Mouse (Mus musculus): ENCODE results near the gene Cd93.

Cd93 gene

GRCm38 (mm10) chr2:148398901-148399685 lies 44.3 kb downstream of the Cd93 start:
- DNase-seq = no peak

GRCm38 (mm10) chr2:148397784-148398100 lies 45.6 kb downstream of the Cd93 start:
- no peak for DNase-seq

DNA sequence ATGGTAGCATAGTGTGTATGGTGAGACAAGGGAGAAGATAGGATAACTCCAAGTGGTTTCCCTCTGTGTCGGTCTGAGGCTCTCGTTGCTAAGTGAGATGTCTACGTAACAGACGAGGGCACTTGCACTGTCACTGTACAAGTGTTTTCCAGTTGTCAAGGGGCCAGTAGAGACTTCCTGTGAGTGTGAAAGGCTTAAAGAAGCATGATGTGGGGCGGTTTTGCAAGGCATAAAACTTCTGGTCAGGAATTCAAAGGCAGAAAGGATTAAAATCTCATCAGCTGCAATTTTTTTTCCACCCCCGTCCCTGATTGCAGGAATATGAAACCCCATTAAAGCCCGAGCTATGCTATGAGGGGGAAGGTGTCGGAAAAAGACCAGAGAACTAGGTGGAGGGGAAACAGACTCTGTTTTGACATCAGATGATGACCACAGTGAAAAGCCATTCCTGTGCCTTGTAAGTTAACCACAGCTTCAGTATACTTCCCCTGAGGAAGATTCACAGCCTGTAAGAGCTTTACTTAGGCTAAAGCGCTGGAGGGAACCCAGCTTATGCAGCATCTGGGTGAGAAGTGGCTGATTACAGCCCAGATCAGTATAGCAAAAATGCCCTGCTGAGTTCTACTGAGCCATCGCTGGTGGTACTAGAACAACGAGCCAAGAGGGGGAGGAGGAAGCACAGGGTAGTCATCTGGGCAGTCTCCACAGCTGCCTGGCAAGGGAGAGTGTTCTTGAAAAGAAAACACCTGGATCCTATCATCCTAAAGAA lies 46.2 kb downstream of the Cd93 start:
- DNase-seq = no peak

DNA sequence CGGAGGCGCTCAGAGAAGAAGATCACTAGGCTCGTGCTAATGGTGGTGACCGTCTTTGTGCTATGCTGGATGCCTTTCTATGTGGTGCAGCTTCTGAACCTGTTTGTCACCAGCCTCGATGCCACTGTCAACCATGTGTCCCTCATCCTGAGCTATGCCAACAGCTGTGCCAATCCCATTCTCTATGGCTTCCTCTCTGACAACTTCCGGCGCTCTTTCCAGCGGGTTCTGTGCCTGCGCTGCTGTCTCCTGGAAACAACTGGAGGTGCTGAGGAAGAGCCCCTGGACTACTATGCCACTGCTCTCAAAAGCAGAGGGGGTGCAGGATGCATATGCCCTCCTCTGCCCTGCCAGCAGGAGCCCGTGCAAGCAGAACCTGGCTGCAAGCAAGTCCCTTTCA lies 47.2 kb downstream of the Cd93 start:
- no peak for DNase-seq

GRCm38 (mm10) chr2:148395131-148396051 lies 48.0 kb downstream of the Cd93 start, which contains the start of gene Sstr4:
Sstr4 (plus strand) TSS chr2:148395344.
- peak; percentile 75 for DNase-seq

DNA sequence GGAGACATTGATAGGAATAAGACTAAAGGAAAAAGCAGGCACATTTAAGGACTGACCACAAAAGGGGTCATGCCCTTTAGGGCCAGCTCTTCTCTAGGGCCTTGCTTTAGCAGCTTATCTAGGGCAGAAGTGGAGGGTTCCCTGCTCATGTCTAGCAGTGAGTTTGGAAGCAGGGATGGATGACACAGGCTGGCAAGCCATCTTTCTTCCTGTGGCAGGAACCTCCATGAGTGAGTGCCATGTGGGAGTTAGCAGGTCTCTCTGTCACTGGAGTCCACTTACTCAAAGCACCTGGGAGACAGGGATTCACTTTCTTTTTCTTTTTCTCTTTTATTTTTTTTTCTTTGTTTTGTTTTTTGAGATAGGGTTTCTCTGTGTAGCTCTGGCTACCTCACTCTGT lies 49.5 kb downstream of the Cd93 start:
- no peak for DNase-seq

GRCm38 (mm10) chr2:148393149-148393548 lies 50.2 kb downstream of the Cd93 start:
- DNase-seq = no peak

GRCm38 (mm10) chr2:148387652-148388581 lies 55.4 kb downstream of the Cd93 start:
- no peak for DNase-seq

DNA sequence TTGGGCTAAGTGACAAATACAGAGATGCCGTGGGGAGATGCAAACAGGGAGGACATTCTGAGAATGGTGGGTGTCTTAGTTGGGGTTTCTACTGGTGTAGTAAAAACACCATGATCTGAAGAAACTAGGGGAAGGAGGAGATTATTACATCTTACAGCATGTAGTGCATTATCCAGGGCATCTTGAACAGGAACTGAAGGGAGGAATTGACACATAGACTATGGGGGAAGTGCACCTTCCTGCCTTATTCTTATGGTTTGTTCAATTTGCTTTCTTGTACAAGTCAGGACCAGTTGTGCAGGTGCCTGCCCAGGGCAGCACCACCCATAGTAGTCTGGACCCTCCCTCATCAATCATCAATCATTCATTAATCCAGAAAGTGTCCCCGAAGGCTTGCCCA lies 56.4 kb downstream of the Cd93 start:
- no peak for DNase-seq

Measured in embryo, embryonic 11 days (tissue).